Mouse (Mus musculus): Measurements from ENCODE around the gene Gm45753.

GRCm38 (mm10) chr8:45274317-45274716 lies 33.9 kb downstream of the Gm45753 start:
- TF ChIP-seq CTCF (IDR thresholded peaks at IDR 0.05; ENCODE audit: borderline replicate concordance, control insufficient read depth, extremely low read depth, insufficient read depth, low read length, poor library complexity) = no peak
- no peak for TF ChIP-seq POLR2A (IDR thresholded peaks at IDR 0.05; ENCODE audit: control insufficient read depth, extremely low read depth, insufficient read depth, low read length, poor library complexity)
